Mouse (Mus musculus): ENCODE data around the gene Kctd6. TPM values are rescaled to one million over a fixed set of nuclear protein-coding genes. Genes with fewer than 3 reads are reported as not detected.
A peak's percentile ranks its signal among the peaks of the same experiment; 100 is the strongest.
"Not testable (repeated sequence)": the region's sequence is repeated elsewhere in the genome, so short reads cannot be mapped to it uniquely, and the experiment has no call there.

Kctd6 gene
- 9.1 and 11.6 TPM in 2 replicates for polyA plus RNA-seq (2014; fragmentation: Nextera tagmentation; extraction: Ambion mirVana)

GRCm38 (mm10) chr14:8213803-8214224, at the start of gene Kctd6:
Kctd6 (plus strand) TSS chr14:8214140.
- peaks cover 18% of the 10 kb centered on the region; the same call in 1 of the 2 replicates for H3K4me1 ChIP-seq (ENCODE audit: control insufficient read depth, insufficient read depth, low read length)
- ATAC-seq (ENCODE audit: low FRiP score, low TSS enrichment) (peak; percentile 98), DNase-seq (peak; percentile 98)
- peak within 1 kb of the TSS; percentile 87 for H3K4me2 ChIP-seq (ENCODE audit: low read length)
- H3K9ac ChIP-seq (replicated peaks; ENCODE audit: low read length): peak within 1 kb of the TSS; percentile 79
- H3K36me3 ChIP-seq (ENCODE audit: control insufficient read depth, insufficient read depth, low read length): no peaks in the 10 kb centered on the region
- WGBS: 1% methylated on average over 23 of the region's 49 CpGs
- H3K27me3 ChIP-seq (ENCODE audit: control insufficient read depth, insufficient read depth, low read length): peaks cover 15% of the 10 kb centered on the region
- H3K9me3 ChIP-seq (ENCODE audit: control insufficient read depth, low read length): no peaks in the 10 kb centered on the region
- H3K4me3 ChIP-seq (replicated peaks; ENCODE audit: low read depth, low read length): peak within 1 kb of the TSS; percentile 56
- peak within 1 kb of the TSS; percentile 92 for H3K27ac ChIP-seq (replicated peaks; ENCODE audit: low read depth, low read length)

DNA sequence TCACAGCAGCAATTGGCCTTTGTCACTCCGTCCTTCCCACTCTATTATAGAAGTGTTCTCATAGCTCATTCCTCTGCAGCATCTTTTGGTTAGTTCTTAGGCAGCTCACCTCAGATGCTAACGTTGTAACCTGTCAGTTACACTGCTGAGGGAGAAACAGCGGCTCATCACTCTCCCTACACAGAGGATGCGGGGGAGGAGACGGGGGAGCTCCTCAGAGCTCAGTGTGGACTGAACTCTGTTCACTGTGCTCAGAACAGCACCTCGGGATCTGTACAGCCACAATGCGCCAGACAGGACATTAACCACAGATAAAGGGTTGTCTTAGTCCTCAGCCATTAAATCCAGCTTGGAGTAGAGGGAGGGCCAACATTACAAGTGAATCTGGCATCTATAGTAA, 49.5 kb upstream of the Kctd6 start:
- no peak overlapping the region for H3K4me3 ChIP-seq (replicated peaks; ENCODE audit: low read depth, low read length)
- H3K4me2 ChIP-seq (ENCODE audit: low read length): no peak overlapping the region
- 89% methylated on average over 7 of the region's 7 CpGs for WGBS
- H3K9ac ChIP-seq (replicated peaks; ENCODE audit: low read length): no peak overlapping the region
- no peak overlapping the region for H3K27ac ChIP-seq (replicated peaks; ENCODE audit: low read depth, low read length)
- no peaks in the 10 kb centered on the region for H3K27me3 ChIP-seq (ENCODE audit: control insufficient read depth, insufficient read depth, low read length)
- H3K4me1 ChIP-seq (ENCODE audit: control insufficient read depth, insufficient read depth, low read length): no peaks in the 10 kb centered on the region
- H3K9me3 ChIP-seq (ENCODE audit: control insufficient read depth, low read length): no peaks in the 10 kb centered on the region
- no peak for DNase-seq
- ATAC-seq (ENCODE audit: low FRiP score, low TSS enrichment): no peak
- peaks cover 87% of the 10 kb centered on the region for H3K36me3 ChIP-seq (ENCODE audit: control insufficient read depth, insufficient read depth, low read length)

DNA sequence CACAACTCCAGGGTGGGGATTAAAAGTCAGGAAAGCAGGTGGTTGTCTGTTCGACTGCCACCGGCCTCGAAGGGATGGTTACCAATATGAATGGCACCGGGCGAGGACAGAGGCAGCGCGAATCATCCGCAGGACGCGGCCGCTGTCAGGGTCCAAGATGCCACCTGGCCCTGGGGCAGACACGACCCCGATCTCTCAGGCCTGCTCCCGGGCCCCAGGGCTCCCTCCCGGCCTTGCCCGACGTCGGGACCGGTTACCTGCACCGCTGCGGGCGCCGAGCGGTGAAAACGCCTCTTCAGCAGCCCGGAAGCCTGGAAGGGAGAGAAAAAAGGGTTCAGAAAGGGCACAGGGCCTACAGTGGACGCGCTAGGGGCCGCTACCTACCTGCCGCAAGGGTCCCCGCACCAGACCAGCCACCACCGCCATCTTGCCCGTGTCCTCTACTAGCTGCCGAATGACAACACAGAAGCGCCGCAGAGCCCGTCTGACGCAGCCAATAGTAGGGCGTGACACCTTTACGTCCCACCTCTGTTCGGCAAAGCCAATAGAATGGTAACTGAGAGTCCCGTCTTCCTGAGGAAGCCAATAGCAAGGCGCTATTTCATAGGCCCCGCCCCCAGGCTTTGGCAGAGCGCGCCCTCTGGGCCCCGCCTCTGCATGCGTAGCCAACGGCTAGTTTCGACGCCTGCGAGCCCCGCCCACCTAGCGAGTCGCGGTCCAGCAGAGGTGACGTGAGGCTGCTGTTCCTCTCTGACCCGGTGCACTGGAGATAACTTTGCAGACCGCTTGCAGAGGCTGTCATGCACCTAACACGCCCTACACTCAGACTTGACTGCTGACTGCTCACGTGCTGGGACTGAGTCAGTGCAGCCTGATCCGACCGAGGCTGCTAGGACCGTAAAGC, 41.2 kb upstream of the Kctd6 start, which contains the start of gene Pdhb:
TSS of gene Pdhb (minus strand) at position 519 of the 904 bp plus-strand sequence.
- DNase-seq (peak; percentile 100), ATAC-seq (ENCODE audit: low FRiP score, low TSS enrichment) (peak; percentile 100)
- peaks cover 10% of the 10 kb centered on the region for H3K4me1 ChIP-seq (ENCODE audit: control insufficient read depth, insufficient read depth, low read length)
- peak within 1 kb of the TSS; percentile 76 for H3K4me2 ChIP-seq (ENCODE audit: low read length)
- peak within 1 kb of the TSS; percentile 90 for H3K9ac ChIP-seq (replicated peaks; ENCODE audit: low read length)
- H3K36me3 ChIP-seq (ENCODE audit: control insufficient read depth, insufficient read depth, low read length): peaks cover 29% of the 10 kb centered on the region
- H3K9me3 ChIP-seq (ENCODE audit: control insufficient read depth, low read length): no peaks in the 10 kb centered on the region
- H3K4me3 ChIP-seq (replicated peaks; ENCODE audit: low read depth, low read length): peak within 1 kb of the TSS; percentile 89
- peak within 1 kb of the TSS; percentile 83 for H3K27ac ChIP-seq (replicated peaks; ENCODE audit: low read depth, low read length)
- H3K27me3 ChIP-seq (ENCODE audit: control insufficient read depth, insufficient read depth, low read length): no peaks in the 10 kb centered on the region
- under 1% methylated on average over 64 of the region's 64 CpGs for WGBS

DNA sequence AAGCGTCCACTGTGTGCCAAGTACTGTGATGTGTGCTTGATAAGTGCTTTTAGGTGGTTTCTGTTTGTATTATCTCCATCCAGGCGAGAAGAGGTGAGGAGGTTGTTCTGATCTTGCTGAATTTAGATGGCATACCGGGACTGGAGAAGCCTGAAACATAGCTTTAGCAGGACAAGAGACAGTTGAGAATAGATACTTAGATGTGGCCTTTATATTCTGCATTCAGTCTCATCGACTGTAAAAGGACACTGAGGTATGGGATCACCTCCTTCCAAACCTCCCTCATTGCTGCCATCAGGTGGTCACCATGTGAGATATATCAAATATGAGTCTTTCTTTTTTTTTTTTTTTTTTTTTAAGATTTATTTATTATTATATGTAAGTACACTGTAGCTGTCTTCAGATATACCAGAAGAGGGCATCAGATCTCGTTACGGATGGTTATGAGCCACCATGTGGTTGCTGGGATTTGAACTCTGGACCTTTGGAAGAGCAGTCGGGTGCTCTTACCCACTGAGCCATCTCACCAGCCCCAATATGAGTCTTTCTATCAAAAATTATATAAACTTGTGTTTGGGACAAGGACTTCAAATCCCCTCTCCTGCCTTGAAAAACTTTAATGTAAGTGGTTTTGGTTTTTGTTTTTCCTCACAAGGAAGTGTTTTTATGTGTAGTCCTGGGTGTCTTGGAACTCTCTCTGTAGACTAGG, 40.2 kb upstream of the Kctd6 start:
- not testable (repeated sequence) for ATAC-seq (ENCODE audit: low FRiP score, low TSS enrichment); H3K4me1 ChIP-seq (ENCODE audit: control insufficient read depth, insufficient read depth, low read length)
- DNase-seq: peak; percentile 68

DNA sequence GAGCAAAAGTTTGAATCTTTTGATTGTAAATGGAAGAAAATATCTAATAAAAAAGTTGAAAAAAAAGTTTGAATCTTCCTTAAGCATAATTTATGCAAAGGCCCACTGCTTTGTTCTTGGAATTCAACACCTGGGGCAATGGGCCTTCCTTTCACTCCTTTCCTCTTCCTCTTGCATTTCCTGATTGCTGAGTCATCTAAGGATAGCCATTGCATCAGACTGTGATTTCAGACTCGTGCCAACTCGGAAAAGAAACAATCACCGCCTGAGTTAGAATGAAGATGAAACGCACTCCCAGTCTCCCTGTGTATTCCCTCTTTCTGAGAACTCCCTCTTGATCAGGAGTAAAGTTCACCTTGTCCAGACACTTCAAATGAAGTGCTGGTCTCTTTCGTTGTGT, 39.3 kb upstream of the Kctd6 start:
- Histone ChIP-seq H3K4me3 (replicated peaks; ENCODE audit: low read depth, low read length) (no peak overlapping the region), H3K9me3 (ENCODE audit: control insufficient read depth, low read length) (no peaks in the 10 kb centered on the region), H3K9ac (replicated peaks; ENCODE audit: low read length) (no peak overlapping the region), H3K27me3 (ENCODE audit: control insufficient read depth, insufficient read depth, low read length) (no peaks in the 10 kb centered on the region), H3K27ac (replicated peaks; ENCODE audit: low read depth, low read length) (no peak overlapping the region), H3K36me3 (ENCODE audit: control insufficient read depth, insufficient read depth, low read length) (peaks cover 10% of the 10 kb centered on the region; the same call in 1 of the 2 replicates), H3K4me2 (ENCODE audit: low read length) (no peak overlapping the region), H3K4me1 (ENCODE audit: control insufficient read depth, insufficient read depth, low read length) (peaks cover 10% of the 10 kb centered on the region)
- WGBS: 89% methylated on average over 5 of the region's 5 CpGs
- ATAC-seq (ENCODE audit: low FRiP score, low TSS enrichment) (no peak), DNase-seq (no peak)

More for the DNA sequence above, 40.2 kb upstream of the Kctd6 start:
- H3K27ac ChIP-seq (replicated peaks; ENCODE audit: low read depth, low read length): peak overlapping the region; percentile 71
- H3K9ac ChIP-seq (replicated peaks; ENCODE audit: low read length): peak overlapping the region; percentile 49
- H3K4me3 ChIP-seq (replicated peaks; ENCODE audit: low read depth, low read length): peak overlapping the region; percentile 89
- H3K4me2 ChIP-seq (ENCODE audit: low read length): peak overlapping the region; percentile 76
- 22% methylated on average over 5 of the region's 7 CpGs for WGBS
- H3K36me3 ChIP-seq (ENCODE audit: control insufficient read depth, insufficient read depth, low read length): peaks cover 19% of the 10 kb centered on the region
- H3K27me3 ChIP-seq (ENCODE audit: control insufficient read depth, insufficient read depth, low read length); H3K9me3 ChIP-seq (ENCODE audit: control insufficient read depth, low read length): not testable (repeated sequence)

DNA sequence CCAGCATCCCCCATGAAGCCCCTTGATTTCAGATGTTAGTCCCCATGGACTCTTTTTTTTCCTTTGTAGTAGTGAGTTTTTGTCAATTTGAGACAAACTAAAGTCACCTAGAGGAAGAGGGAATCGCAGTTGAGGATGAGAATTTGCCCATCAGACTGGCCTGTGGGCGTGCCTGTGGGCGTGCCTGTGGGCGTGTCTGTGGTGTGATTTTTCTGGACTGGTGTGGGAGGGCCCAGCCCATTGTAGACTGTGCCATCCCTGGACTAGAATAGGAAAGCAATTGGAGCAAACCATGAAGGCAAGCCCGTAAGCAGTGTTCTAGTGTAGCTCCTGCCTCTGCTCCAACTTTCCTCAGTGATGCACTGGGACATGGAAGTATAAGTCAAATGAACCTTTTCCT, 37.7 kb upstream of the Kctd6 start:
- 59% methylated on average over 5 of the region's 5 CpGs for WGBS
- DNase-seq (no peak), ATAC-seq (ENCODE audit: low FRiP score, low TSS enrichment) (no peak)
- Histone ChIP-seq H3K27me3 (ENCODE audit: control insufficient read depth, insufficient read depth, low read length) (no peaks in the 10 kb centered on the region), H3K27ac (replicated peaks; ENCODE audit: low read depth, low read length) (no peak overlapping the region), H3K36me3 (ENCODE audit: control insufficient read depth, insufficient read depth, low read length) (no peaks in the 10 kb centered on the region), H3K4me3 (replicated peaks; ENCODE audit: low read depth, low read length) (no peak overlapping the region), H3K4me2 (ENCODE audit: low read length) (no peak overlapping the region), H3K9me3 (ENCODE audit: control insufficient read depth, low read length) (no peaks in the 10 kb centered on the region), H3K9ac (replicated peaks; ENCODE audit: low read length) (no peak overlapping the region), H3K4me1 (ENCODE audit: control insufficient read depth, insufficient read depth, low read length) (peaks cover 9% of the 10 kb centered on the region)

- H3K4me3 ChIP-seq (replicated peaks; ENCODE audit: low read depth, low read length): no peak overlapping the region
- no peak for ATAC-seq (ENCODE audit: low FRiP score, low TSS enrichment)
- WGBS: 71% methylated on average over 4 of the region's 4 CpGs
- H3K27me3 ChIP-seq (ENCODE audit: control insufficient read depth, insufficient read depth, low read length): no peaks in the 10 kb centered on the region
- no peaks in the 10 kb centered on the region for H3K36me3 ChIP-seq (ENCODE audit: control insufficient read depth, insufficient read depth, low read length)
- no peak overlapping the region for H3K27ac ChIP-seq (replicated peaks; ENCODE audit: low read depth, low read length)
- no peaks in the 10 kb centered on the region for H3K9me3 ChIP-seq (ENCODE audit: control insufficient read depth, low read length)
- no peaks in the 10 kb centered on the region for H3K4me1 ChIP-seq (ENCODE audit: control insufficient read depth, insufficient read depth, low read length)
- no peak overlapping the region for H3K9ac ChIP-seq (replicated peaks; ENCODE audit: low read length)
- no peak overlapping the region for H3K4me2 ChIP-seq (ENCODE audit: low read length)
- DNase-seq: no peak
These were observed 33.4 kb upstream of the Kctd6 start for GRCm38 (mm10) chr14:8180371-8181035.

DNA sequence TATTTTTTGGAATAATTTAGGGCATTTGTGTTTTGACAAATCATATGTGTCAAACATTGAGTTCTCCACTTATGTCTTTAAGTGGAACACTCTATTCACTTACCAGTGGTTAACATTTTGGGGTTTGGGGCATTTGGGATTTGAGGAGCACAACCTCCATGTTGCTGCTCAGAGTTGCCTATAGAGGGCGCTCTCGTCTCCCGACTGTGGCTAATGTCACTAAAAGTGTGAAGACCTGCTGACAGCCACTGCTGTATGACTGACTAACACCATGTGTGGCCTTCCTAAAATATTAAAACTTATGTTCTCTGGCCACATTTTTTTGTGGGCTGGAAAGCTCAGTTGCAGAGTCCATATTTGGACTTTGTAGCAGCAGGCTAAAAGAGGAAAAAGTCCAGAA, 30.6 kb upstream of the Kctd6 start:
- Histone ChIP-seq H3K4me1 (ENCODE audit: control insufficient read depth, insufficient read depth, low read length) (no peaks in the 10 kb centered on the region), H3K36me3 (ENCODE audit: control insufficient read depth, insufficient read depth, low read length) (no peaks in the 10 kb centered on the region), H3K27ac (replicated peaks; ENCODE audit: low read depth, low read length) (no peak overlapping the region), H3K9me3 (ENCODE audit: control insufficient read depth, low read length) (no peaks in the 10 kb centered on the region), H3K27me3 (ENCODE audit: control insufficient read depth, insufficient read depth, low read length) (no peaks in the 10 kb centered on the region), H3K4me2 (ENCODE audit: low read length) (no peak overlapping the region), H3K4me3 (replicated peaks; ENCODE audit: low read depth, low read length) (no peak overlapping the region), H3K9ac (replicated peaks; ENCODE audit: low read length) (no peak overlapping the region)
- DNase-seq (no peak), ATAC-seq (ENCODE audit: low FRiP score, low TSS enrichment) (no peak)
- 73% methylated on average over 3 of the region's 3 CpGs for WGBS
